Comparison of ENCODE assay signal across 23 mouse cellular contexts in the genomic region with DNA sequence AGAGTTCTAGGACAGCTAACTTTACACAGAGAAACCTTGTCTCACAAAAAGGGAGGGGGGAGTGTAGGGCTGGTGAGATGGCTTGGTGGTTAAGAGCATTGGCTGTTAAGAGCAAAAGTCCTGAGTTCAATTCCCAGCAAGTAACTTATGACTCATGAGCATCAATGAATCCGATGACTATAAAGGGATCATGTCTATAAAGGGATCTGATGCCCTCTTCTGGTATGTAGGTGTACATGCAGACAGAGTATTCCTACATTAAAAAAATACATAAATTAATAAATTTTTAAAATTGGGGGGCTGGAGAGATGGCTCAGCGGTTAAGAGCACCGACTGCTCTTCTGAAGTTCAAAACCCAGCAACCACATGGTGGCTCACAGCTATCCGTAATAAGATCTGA. TPM values are rescaled to one million over a fixed set of nuclear protein-coding genes. Genes with fewer than 3 reads are reported as not detected.
DNase-seq lines count a peak whose midpoint lies in the region; ATAC-seq and TF ChIP-seq lines count a peak whose summit lies in the region.
"Had no signal": no experiment of that assay in that cellular context is flagged by ENCODE, and none has a peak within 500 bp of the region (broad histone marks: within the 10 kb centered on the region; RNA-seq: fewer than 3 reads in every experiment).

No protein-coding gene starts in this region.

- WGBS in intestine, postnatal 0 days, result 64% methylated on average over 4 of the region's 4 CpGs
- 86% methylated on average over 4 of the region's 4 CpGs for WGBS in intestine, embryonic 16.5 days
- 77% methylated on average over 4 of the region's 4 CpGs for WGBS in midbrain, postnatal 0 days
- WGBS in midbrain, embryonic 14.5 days, result 81% methylated on average over 4 of the region's 4 CpGs
- 85% methylated on average over 4 of the region's 4 CpGs for WGBS in midbrain, embryonic 16.5 days

- H3K36me3 ChIP-seq in intestine, postnatal 0 days (ENCODE audit: control insufficient read depth, insufficient read depth), result no peaks in the 10 kb centered on the region
- H3K36me3 ChIP-seq in intestine, embryonic 16.5 days (ENCODE audit: control insufficient read depth, insufficient read depth, low read length), result no peaks in the 10 kb centered on the region
- no peaks in the 10 kb centered on the region for H3K36me3 ChIP-seq in midbrain, postnatal 0 days (ENCODE audit: insufficient read depth, low read length)
- no peaks in the 10 kb centered on the region for H3K36me3 ChIP-seq in midbrain, embryonic 14.5 days (ENCODE audit: control insufficient read depth, insufficient read depth, low read length)
- H3K36me3 ChIP-seq in midbrain, embryonic 16.5 days (ENCODE audit: control insufficient read depth, insufficient read depth, low read length), result 0 out of 2 replicates have a peak, but pooled peaks cover 2% of the 10 kb centered on the region
- H3K36me3 ChIP-seq: embryonic facial prominence, embryonic 15.5 days; heart, embryonic 10.5 days; limb, embryonic 15.5 days; lung, embryonic 15.5 days; neural tube, embryonic 13.5 days had no signal

- H3K4me2 ChIP-seq in intestine, postnatal 0 days (replicated peaks; ENCODE audit: low read depth), result no peak overlapping the region
- H3K4me2 ChIP-seq in intestine, embryonic 16.5 days (ENCODE audit: low read depth, low read length), result no peak overlapping the region
- H3K4me2 ChIP-seq in midbrain, postnatal 0 days (ENCODE audit: low read depth, low read length, poor library complexity, severe bottlenecking), result no peak overlapping the region
- H3K4me2 ChIP-seq in midbrain, embryonic 14.5 days (ENCODE audit: low read length), result no peak overlapping the region
- no peak overlapping the region for H3K4me2 ChIP-seq in midbrain, embryonic 16.5 days (ENCODE audit: low read length)
- H3K4me2 ChIP-seq: embryonic facial prominence, embryonic 15.5 days; limb, embryonic 15.5 days; lung, embryonic 15.5 days; neural tube, embryonic 13.5 days had no signal

- H3K4me3 ChIP-seq in intestine, postnatal 0 days (ENCODE audit: low read depth, low read length), result no peak overlapping the region
- H3K4me3 ChIP-seq in intestine, embryonic 16.5 days (ENCODE audit: low read length), result no peak overlapping the region
- H3K4me3 ChIP-seq in midbrain, postnatal 0 days (ENCODE audit: low read depth, low read length), result no peak overlapping the region
- no peak overlapping the region for H3K4me3 ChIP-seq in midbrain, embryonic 14.5 days (replicated peaks; ENCODE audit: low read depth, low read length)
- H3K4me3 ChIP-seq in midbrain, embryonic 16.5 days (ENCODE audit: low read depth, low read length), result no peak overlapping the region
- H3K4me3 ChIP-seq: embryonic facial prominence, embryonic 15.5 days; heart, embryonic 10.5 days; limb, embryonic 15.5 days; lung, embryonic 15.5 days; megakaryocyte, embryonic 14.5 days; neural tube, embryonic 13.5 days had no signal

- peak; percentile 48 for TF ChIP-seq CTCF in intestine, postnatal 0 days (IDR thresholded peaks at IDR 0.05; ENCODE audit: low read depth)
- peak; percentile 30 for TF ChIP-seq CTCF in midbrain, postnatal 0 days (IDR thresholded peaks at IDR 0.05)

- H3K4me1 ChIP-seq in intestine, postnatal 0 days (replicated peaks; ENCODE audit: control insufficient read depth, insufficient read depth, low read length), result no peaks in the 10 kb centered on the region
- H3K4me1 ChIP-seq in intestine, embryonic 16.5 days (ENCODE audit: control insufficient read depth, insufficient read depth, low read length), result no peaks in the 10 kb centered on the region
- H3K4me1 ChIP-seq in midbrain, postnatal 0 days (ENCODE audit: insufficient read depth, low read length), result no peaks in the 10 kb centered on the region
- H3K4me1 ChIP-seq in midbrain, embryonic 14.5 days (ENCODE audit: control insufficient read depth, insufficient read depth, low read length), result no peaks in the 10 kb centered on the region
- no peaks in the 10 kb centered on the region for H3K4me1 ChIP-seq in midbrain, embryonic 16.5 days (ENCODE audit: control insufficient read depth, insufficient read depth, low read length)
- H3K4me1 ChIP-seq: embryonic facial prominence, embryonic 15.5 days; heart, embryonic 10.5 days; limb, embryonic 15.5 days; lung, embryonic 15.5 days; neural tube, embryonic 13.5 days had no signal

- no peak overlapping the region for H3K27ac ChIP-seq in intestine, postnatal 0 days (ENCODE audit: low read depth, low read length)
- no peak overlapping the region for H3K27ac ChIP-seq in intestine, embryonic 16.5 days (ENCODE audit: low read length)
- no peak overlapping the region for H3K27ac ChIP-seq in midbrain, postnatal 0 days (ENCODE audit: low read depth, low read length)
- no peak overlapping the region for H3K27ac ChIP-seq in midbrain, embryonic 14.5 days (replicated peaks; ENCODE audit: low read depth, low read length)
- H3K27ac ChIP-seq in midbrain, embryonic 16.5 days (ENCODE audit: low read length), result no peak overlapping the region
- H3K27ac ChIP-seq: embryonic facial prominence, embryonic 15.5 days; heart, embryonic 10.5 days; limb, embryonic 15.5 days; lung, embryonic 15.5 days; neural tube, embryonic 13.5 days had no signal

- H3K9ac ChIP-seq in intestine, postnatal 0 days (ENCODE audit: low read depth, low read length), result no peak overlapping the region
- no peak overlapping the region for H3K9ac ChIP-seq in intestine, embryonic 16.5 days (ENCODE audit: low read depth, low read length)
- H3K9ac ChIP-seq in midbrain, postnatal 0 days (replicated peaks; ENCODE audit: low read length, poor library complexity, severe bottlenecking), result no peak overlapping the region
- no peak overlapping the region for H3K9ac ChIP-seq in midbrain, embryonic 14.5 days (replicated peaks; ENCODE audit: low read length)
- no peak overlapping the region for H3K9ac ChIP-seq in midbrain, embryonic 16.5 days (ENCODE audit: low read depth, low read length)
- H3K9ac ChIP-seq: embryonic facial prominence, embryonic 15.5 days; limb, embryonic 15.5 days; lung, embryonic 15.5 days; neural tube, embryonic 13.5 days had no signal

- H3K27me3 ChIP-seq in intestine, postnatal 0 days (replicated peaks; ENCODE audit: control insufficient read depth, insufficient read depth, low read length), result no peaks in the 10 kb centered on the region
- no peaks in the 10 kb centered on the region for H3K27me3 ChIP-seq in intestine, embryonic 16.5 days (replicated peaks; ENCODE audit: control insufficient read depth, insufficient read depth, low read length)
- no peaks in the 10 kb centered on the region for H3K27me3 ChIP-seq in midbrain, postnatal 0 days (ENCODE audit: insufficient read depth, low read length)
- no peaks in the 10 kb centered on the region for H3K27me3 ChIP-seq in midbrain, embryonic 14.5 days (ENCODE audit: control insufficient read depth, insufficient read depth, low read length)
- H3K27me3 ChIP-seq in midbrain, embryonic 16.5 days (ENCODE audit: control insufficient read depth, insufficient read depth, low read depth, low read length), result no peaks in the 10 kb centered on the region
- H3K27me3 ChIP-seq: embryonic facial prominence, embryonic 15.5 days; limb, embryonic 15.5 days; lung, embryonic 15.5 days; megakaryocyte, embryonic 14.5 days; neural tube, embryonic 13.5 days had no signal

- DNase-seq in midbrain, postnatal 0 days (ENCODE audit: low spot score), result no peak
- no peak for DNase-seq in midbrain, embryonic 14.5 days
- no peak for DNase-seq in ovary, adult 18-20 months (ENCODE audit: low spot score)
- DNase-seq: adrenal gland, postnatal 36 days; cerebellum, adult 8-10 months; embryo, embryonic 11 days; gastrocnemius, postnatal 14 days; heart, postnatal 14 days; kidney, adult 2 months; kidney, postnatal 36 days; thymus, postnatal 4 days had no signal

- H3K9me3 ChIP-seq in intestine, postnatal 0 days (ENCODE audit: control insufficient read depth), result no peaks in the 10 kb centered on the region
- no peaks in the 10 kb centered on the region for H3K9me3 ChIP-seq in intestine, embryonic 16.5 days (ENCODE audit: control insufficient read depth, low read length)
- no peaks in the 10 kb centered on the region for H3K9me3 ChIP-seq in midbrain, postnatal 0 days (ENCODE audit: low read length)
- H3K9me3 ChIP-seq in midbrain, embryonic 14.5 days (ENCODE audit: control insufficient read depth, low read length), result no peaks in the 10 kb centered on the region
- no peaks in the 10 kb centered on the region for H3K9me3 ChIP-seq in midbrain, embryonic 16.5 days (replicated peaks; ENCODE audit: control insufficient read depth, low read length, poor library complexity, severe bottlenecking)
- H3K9me3 ChIP-seq: embryonic facial prominence, embryonic 15.5 days; heart, embryonic 10.5 days; limb, embryonic 15.5 days; lung, embryonic 15.5 days; neural tube, embryonic 13.5 days had no signal

- no peak for ATAC-seq in intestine, postnatal 0 days
- no peak for ATAC-seq in intestine, embryonic 16.5 days
- ATAC-seq in midbrain, postnatal 0 days (ENCODE audit: low FRiP score), result no peak
- ATAC-seq in midbrain, embryonic 14.5 days (ENCODE audit: low FRiP score, low TSS enrichment), result no peak
- ATAC-seq in common myeloid progenitor, adult 5-6 weeks (replicated peaks; ENCODE audit: low read depth, poor library complexity, severe bottlenecking), result 0 out of 2 replicates have a peak, but pooled peaks have one; percentile 47
- no peak for ATAC-seq in activated CD4-positive, CD25-positive, alpha-beta regulatory T cell, adult 4 months
- no peak for ATAC-seq in midbrain, embryonic 16.5 days
- ATAC-seq: hindbrain, embryonic 16.5 days had no signal

RNA-seq across cellular contexts. Expression of gene Wdr13, which starts 17.4 kb away (rescaled TPM):
- polyA plus RNA-seq in intestine, postnatal 0 days (2015; fragmentation: Nextera tagmentation; extraction: Ambion mirVana), result 10.1 and 13.6 TPM in 2 replicates
- polyA plus RNA-seq in intestine, embryonic 16.5 days (2015; fragmentation: Nextera tagmentation; extraction: Ambion mirVana), result 19.8 and 22.3 TPM in 2 replicates
- total RNA-seq in midbrain, postnatal 0 days (2014; rRNA removed), result 324 and 337 TPM in 2 replicates
- polyA plus RNA-seq in midbrain, postnatal 0 days (2015; fragmentation: Nextera tagmentation; extraction: Ambion mirVana), result 59.9 and 60.4 TPM in 2 replicates
- 54.4 and 57.9 TPM in 2 replicates for polyA plus RNA-seq in midbrain, embryonic 14.5 days (2014; fragmentation: Nextera tagmentation; extraction: Ambion mirVana)
- total RNA-seq in common myeloid progenitor, adult 5-6 weeks (2017), result 25.8 and 29.6 TPM in 2 replicates
- 10 to 100 TPM; 15.8 to 18.9 TPM for polyA plus RNA-seq in activated CD4-positive, CD25-positive, alpha-beta regulatory T cell, adult 4 months (2017; shearing (Covaris generic))
- 70.5 and 72.8 TPM in 2 replicates for polyA plus RNA-seq in midbrain, embryonic 16.5 days (2015; fragmentation: Nextera tagmentation; extraction: Ambion mirVana)

RNA-seq across cellular contexts. Expression of gene Was, which starts 25.0 kb away (rescaled TPM):
- 0.34 and 0.48 TPM in 2 replicates for polyA plus RNA-seq in intestine, postnatal 0 days (2015; fragmentation: Nextera tagmentation; extraction: Ambion mirVana)
- 0.61 and 0.87 TPM in 2 replicates for polyA plus RNA-seq in intestine, embryonic 16.5 days (2015; fragmentation: Nextera tagmentation; extraction: Ambion mirVana)
- total RNA-seq in midbrain, postnatal 0 days (2014; rRNA removed), result 0.52 and 0.60 TPM in 2 replicates
- 0.15 and 0.30 TPM in 2 replicates for polyA plus RNA-seq in midbrain, postnatal 0 days (2015; fragmentation: Nextera tagmentation; extraction: Ambion mirVana)
- 0.16 TPM in 1 of 2 replicates, not detected in the other for polyA plus RNA-seq in midbrain, embryonic 14.5 days (2014; fragmentation: Nextera tagmentation; extraction: Ambion mirVana)
- 68.8 and 74.5 TPM in 2 replicates for total RNA-seq in common myeloid progenitor, adult 5-6 weeks (2017)
- polyA plus RNA-seq in activated CD4-positive, CD25-positive, alpha-beta regulatory T cell, adult 4 months (2017; shearing (Covaris generic)), result 10 to 100 TPM; 24.0 to 27.4 TPM
- 0.12 and 0.19 TPM in 2 replicates for polyA plus RNA-seq in midbrain, embryonic 16.5 days (2015; fragmentation: Nextera tagmentation; extraction: Ambion mirVana)

RNA-seq across cellular contexts. Expression of gene Rbm3, which starts 30.4 kb away (rescaled TPM):
- 591 and 623 TPM in 2 replicates for polyA plus RNA-seq in intestine, postnatal 0 days (2015; fragmentation: Nextera tagmentation; extraction: Ambion mirVana)
- polyA plus RNA-seq in intestine, embryonic 16.5 days (2015; fragmentation: Nextera tagmentation; extraction: Ambion mirVana), result 372 and 405 TPM in 2 replicates
- 371 and 394 TPM in 2 replicates for total RNA-seq in midbrain, postnatal 0 days (2014; rRNA removed)
- 429 and 432 TPM in 2 replicates for polyA plus RNA-seq in midbrain, postnatal 0 days (2015; fragmentation: Nextera tagmentation; extraction: Ambion mirVana)
- polyA plus RNA-seq in midbrain, embryonic 14.5 days (2014; fragmentation: Nextera tagmentation; extraction: Ambion mirVana), result 386 and 395 TPM in 2 replicates
- 1,314 and 1,321 TPM in 2 replicates for total RNA-seq in common myeloid progenitor, adult 5-6 weeks (2017)
- polyA plus RNA-seq in activated CD4-positive, CD25-positive, alpha-beta regulatory T cell, adult 4 months (2017; shearing (Covaris generic)), result 100 to 1,000 TPM; 711 to 929 TPM
- 286 and 306 TPM in 2 replicates for polyA plus RNA-seq in midbrain, embryonic 16.5 days (2015; fragmentation: Nextera tagmentation; extraction: Ambion mirVana)

RNA-seq across cellular contexts. Expression of gene Suv39h1, which starts 40.7 kb away (rescaled TPM):
- polyA plus RNA-seq in intestine, postnatal 0 days (2015; fragmentation: Nextera tagmentation; extraction: Ambion mirVana), result 15.5 and 16.5 TPM in 2 replicates
- polyA plus RNA-seq in intestine, embryonic 16.5 days (2015; fragmentation: Nextera tagmentation; extraction: Ambion mirVana), result 36.7 and 43.7 TPM in 2 replicates
- total RNA-seq in midbrain, postnatal 0 days (2014; rRNA removed), result 32.0 and 45.0 TPM in 2 replicates
- polyA plus RNA-seq in midbrain, postnatal 0 days (2015; fragmentation: Nextera tagmentation; extraction: Ambion mirVana), result 34.8 and 35.4 TPM in 2 replicates
- polyA plus RNA-seq in midbrain, embryonic 14.5 days (2014; fragmentation: Nextera tagmentation; extraction: Ambion mirVana), result 34.0 and 38.2 TPM in 2 replicates
- 60.0 and 70.0 TPM in 2 replicates for total RNA-seq in common myeloid progenitor, adult 5-6 weeks (2017)
- polyA plus RNA-seq in activated CD4-positive, CD25-positive, alpha-beta regulatory T cell, adult 4 months (2017; shearing (Covaris generic)), result 10 to 100 TPM; 14.5 to 22.4 TPM
- 39.1 and 44.6 TPM in 2 replicates for polyA plus RNA-seq in midbrain, embryonic 16.5 days (2015; fragmentation: Nextera tagmentation; extraction: Ambion mirVana)

Comparison
In these comparisons a context has a peak if more than half of its experiments do, and no peak if none do; other contexts are left out.
1. RNA of gene Was, which starts 25.0 kb away (polyA plus RNA-seq): 24.0 to 27.4 TPM in activated CD4-positive, CD25-positive, alpha-beta regulatory T cell, adult 4 months; 0.61 to 0.87 TPM in intestine, embryonic 16.5 days, 0.34 to 0.48 TPM in intestine, postnatal 0 days, 0.15 to 0.30 TPM in midbrain, postnatal 0 days, 0.12 to 0.19 TPM in midbrain, embryonic 16.5 days and 0.16 TPM in midbrain, embryonic 14.5 days; every median in the first group is over 10 times any median in the second.